Mouse (Mus musculus): ENCODE measurements around the gene Avpi1.

Avpi1 gene

DNA sequence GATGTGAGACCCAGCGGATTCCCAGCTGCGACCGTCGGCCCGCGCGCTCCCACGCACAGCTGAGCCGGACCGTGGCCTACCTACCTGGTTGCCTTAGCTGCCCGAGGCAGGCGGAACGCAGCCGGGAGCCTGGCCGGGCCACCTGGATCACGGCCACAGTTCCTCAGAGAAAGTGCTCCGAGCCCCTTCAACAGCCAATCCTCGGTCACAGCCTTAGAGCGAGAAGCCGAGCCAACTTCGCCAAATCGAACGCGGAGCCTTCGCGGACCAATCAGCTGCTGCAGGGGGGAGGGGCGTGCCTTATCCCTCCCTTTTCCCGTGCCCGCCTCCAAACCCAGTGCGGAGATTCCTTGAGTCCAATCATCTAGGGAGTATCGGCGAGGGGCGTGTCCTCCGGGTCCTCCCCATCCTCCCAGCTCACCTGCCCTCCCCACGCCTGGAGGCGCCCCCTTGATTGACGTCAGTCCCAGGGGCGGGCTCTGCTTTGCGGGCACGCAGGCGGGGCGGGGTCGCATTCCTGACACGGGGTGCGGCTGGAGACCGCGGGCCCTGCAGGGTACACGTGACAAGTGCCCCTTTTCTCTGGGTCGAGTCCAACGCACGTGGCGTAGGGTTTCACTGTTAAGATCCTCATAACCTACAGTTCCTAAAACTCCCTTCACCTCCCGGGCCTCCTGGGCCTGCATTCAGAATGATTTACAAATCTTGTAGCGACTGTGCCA is at the start of gene Avpi1:
Avpi1 (minus strand) TSS at position 273 of the 722 bp plus-strand sequence.
- peak; percentile 100 for DNase-seq

DNA sequence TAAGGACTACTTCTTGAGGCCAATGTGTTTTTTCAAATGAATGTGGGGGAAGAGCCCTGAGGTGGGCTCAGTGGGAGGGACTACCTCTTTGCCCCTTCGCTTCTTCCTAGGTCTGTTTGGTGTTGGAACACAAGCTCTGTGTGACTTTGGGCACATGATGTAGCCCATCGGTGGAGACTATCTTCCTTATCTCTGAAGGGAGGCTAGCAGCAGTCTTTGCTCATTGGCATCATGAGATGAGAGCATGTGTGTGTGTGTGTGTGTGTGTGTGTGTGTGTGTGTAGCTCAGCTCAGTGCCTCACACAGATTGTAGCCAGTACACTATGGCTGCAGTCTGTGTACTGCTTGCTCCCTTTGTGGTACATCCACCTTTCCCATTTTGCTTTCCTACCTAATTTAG is 48.6 kb upstream of the Avpi1 start:
- DNase-seq: no peak

GRCm38 (mm10) chr19:42176841-42177240 is 48.0 kb upstream of the Avpi1 start:
- DNase-seq: no peak

DNA sequence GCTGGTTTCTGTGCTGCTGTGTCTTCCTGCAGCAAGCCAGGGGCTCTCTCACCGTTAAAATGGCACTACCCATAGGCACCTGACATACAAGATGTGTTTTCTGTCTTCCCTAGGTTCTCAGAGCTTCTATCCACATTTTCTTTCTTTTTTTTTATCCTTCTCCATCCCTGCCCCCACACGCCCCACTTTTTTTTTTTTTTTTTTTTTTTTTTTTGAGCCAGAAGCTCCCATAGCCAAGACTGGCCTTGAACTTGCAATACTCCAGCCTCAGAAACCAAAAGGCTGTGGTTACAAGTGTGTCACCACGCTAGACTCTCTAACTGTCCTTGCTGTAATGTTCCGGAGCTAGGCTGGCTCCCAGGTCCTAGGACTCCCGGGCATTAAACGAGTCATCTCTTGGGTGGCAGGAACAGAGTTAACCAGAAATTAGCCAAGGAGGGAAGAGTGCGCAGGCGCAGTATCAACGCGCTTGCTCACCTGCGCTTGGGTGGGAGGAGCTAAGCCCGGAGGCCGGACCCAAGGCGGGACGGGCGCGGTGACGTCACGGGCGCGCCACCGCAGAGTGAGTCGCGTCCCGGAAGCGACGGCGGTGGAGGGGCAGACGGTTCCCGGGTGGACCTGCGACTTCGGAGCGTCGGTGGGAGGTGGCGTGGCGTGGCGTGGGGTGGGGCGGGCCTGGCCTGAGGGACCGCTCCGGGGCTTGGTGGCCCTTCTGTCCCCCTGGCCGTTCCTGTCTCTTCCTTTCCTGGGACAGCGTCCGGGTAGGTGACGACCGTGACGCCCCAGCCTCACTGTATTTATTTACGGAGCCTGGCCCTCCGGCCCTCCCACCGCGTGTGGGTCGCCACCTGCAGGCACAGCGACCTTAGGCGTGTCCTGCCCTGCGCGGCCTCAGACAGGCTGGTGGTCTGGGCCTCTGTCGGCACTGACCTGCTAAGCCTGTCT is 41.4 kb upstream of the Avpi1 start:
- peak; percentile 94 for DNase-seq

DNA sequence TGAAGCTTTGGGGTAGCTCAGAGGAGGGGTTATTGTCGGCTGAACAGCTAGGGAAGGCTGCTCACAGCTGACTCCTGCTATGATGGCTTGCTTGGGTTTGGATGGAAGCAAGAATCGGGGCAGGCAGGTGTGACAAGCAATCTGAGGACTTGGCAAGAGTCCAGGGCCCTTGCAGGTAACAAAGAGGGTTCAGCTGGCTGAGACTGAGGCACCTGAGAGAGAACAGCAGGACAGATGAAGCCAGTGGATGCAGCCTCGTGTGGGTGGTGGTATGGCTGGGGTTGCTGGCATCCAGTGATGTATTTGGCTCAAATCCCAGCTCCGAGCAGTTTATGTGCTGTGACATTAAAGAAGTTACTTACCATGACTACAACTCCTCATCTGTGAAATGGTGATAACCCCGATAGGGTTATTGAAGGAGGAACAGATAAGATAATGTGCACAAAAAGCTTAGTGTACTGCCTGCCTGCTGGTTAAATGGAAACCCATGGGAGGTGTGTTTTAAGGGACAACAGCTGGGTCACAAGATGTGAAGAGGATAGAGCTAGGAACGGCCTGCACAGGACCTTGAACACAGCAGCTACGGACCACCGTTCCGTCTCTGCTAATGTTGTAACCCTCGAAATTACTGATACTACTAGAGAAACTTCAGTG is 40.6 kb upstream of the Avpi1 start:
- DNase-seq: no peak

DNA sequence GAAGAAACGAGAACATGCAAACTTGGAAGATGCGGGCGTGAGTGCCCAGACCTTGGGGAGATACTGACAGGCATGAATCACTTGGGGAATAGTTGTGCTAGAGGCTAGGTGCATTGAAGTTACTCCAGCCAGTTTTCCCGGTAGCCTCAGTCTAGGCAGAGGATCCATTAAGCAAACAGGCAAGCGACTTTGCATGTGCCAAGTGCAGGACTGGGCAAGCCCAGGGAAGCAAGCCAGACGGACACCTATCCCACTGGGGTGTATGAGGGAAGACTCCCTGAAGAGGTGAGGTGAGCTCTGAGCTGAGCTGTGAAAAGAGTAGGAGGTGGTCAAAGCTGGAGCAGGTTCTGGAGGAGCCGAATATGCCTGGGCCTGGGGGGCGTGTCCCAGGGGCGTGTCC is 38.6 kb upstream of the Avpi1 start:
- DNase-seq: no peak

DNA sequence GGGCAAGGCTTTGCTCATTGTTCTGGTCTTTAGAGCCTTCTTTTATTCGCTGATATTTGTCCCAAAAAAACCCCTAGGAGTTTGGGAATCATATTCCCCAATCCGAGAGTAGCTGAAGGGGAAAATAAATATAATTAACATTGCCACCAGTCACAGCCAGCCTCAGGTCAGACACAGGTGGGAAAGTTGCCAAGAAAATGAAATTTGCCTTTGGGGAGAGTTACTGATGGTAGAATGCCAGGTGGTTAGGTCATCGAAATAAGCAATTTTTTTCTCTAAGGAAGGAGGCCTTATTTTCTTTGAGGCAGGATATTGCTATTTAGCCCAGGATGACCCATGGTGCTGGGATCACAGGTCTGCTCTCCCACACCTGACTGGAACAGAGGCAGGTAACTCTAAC is 37.9 kb upstream of the Avpi1 start:
- no peak for DNase-seq

GRCm38 (mm10) chr19:42166130-42166529 is 37.3 kb upstream of the Avpi1 start:
- peak; percentile 65 for DNase-seq

GRCm38 (mm10) chr19:42164188-42164587 is 35.3 kb upstream of the Avpi1 start:
- DNase-seq: no peak

DNA sequence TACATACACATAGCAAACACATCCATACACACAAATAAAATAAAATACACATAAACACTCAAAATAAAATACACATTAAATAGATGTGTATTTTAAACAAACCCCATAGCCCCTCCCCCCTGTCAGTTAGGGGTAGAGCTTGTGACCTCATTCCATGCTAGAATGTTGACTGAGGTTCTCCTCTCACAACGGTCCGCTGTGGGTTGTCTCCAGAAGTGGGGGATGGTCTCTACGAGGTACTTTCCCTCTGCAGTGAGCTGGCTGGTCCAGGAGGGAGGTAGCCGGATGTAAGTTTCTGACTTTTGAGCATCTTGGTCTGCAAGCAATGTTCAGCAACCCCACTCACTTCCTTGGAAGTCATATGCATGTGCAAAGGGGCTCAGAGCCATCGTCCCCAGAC is 34.9 kb upstream of the Avpi1 start, which contains the start of gene Zfyve27:
Zfyve27 (plus strand) TSS at position 188 of the 400 bp plus-strand sequence.
- no peak for DNase-seq

DNA sequence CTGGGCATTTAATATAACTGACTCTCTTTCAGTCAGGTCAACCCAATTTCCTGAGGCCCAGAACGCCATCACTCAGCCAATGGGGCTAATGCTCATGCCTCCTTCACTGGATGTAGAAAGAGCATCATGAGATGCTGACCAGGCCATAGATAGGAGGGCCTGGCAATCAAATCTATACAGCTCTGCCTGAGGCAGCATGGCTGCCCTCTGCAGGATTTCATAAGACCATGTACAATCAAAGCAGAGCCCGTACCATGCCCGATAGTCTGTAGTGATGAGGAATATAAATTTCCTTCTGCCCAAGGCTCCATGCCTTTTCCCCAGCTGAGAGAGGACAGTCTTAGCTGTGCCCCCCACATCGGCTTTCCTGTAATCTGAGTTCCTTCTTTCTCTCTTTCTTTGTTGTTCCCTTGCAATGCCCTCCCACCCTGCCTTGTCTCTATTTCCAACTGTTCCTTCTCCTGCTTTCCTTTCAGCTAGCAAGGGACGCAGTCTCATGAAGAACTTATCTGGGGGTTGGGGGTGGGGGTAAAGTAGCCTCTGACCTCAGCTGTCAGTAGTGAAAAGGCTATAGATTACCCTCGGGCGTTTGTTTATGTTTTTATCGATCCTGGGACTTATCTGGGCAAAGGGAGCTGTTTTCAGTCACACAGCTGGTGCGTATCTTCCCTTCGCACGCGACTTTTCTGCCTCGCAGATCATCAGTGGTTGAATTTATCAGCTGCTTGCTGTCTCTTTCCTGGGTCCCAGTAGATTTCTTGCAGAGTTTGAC is 29.6 kb upstream of the Avpi1 start:
- no peak for DNase-seq

GRCm38 (mm10) chr19:42157493-42158237 is 28.8 kb upstream of the Avpi1 start:
- no peak for DNase-seq

DNA sequence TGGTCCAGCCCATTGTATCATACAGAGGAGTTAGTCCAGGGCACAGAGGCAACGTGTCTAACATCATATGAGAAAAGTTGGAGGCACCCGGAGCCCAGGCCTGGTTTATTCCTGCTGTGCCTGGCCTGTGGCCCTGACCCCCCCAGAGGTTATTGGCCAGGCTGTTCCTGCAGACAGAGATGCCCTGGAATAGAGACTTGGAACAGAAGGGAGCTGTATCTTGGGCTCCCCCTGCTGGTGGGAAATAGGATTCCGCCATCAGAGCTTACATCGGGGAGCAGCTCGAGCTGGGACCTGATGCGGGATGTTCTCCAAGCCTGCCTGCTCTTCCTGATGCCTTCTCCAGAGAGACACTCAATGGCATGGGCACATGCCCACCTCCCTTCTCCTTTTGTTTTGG is 23.1 kb upstream of the Avpi1 start:
- DNase-seq: peak; percentile 86

GRCm38 (mm10) chr19:42148569-42148860 is 19.7 kb upstream of the Avpi1 start:
- no peak for DNase-seq

DNA sequence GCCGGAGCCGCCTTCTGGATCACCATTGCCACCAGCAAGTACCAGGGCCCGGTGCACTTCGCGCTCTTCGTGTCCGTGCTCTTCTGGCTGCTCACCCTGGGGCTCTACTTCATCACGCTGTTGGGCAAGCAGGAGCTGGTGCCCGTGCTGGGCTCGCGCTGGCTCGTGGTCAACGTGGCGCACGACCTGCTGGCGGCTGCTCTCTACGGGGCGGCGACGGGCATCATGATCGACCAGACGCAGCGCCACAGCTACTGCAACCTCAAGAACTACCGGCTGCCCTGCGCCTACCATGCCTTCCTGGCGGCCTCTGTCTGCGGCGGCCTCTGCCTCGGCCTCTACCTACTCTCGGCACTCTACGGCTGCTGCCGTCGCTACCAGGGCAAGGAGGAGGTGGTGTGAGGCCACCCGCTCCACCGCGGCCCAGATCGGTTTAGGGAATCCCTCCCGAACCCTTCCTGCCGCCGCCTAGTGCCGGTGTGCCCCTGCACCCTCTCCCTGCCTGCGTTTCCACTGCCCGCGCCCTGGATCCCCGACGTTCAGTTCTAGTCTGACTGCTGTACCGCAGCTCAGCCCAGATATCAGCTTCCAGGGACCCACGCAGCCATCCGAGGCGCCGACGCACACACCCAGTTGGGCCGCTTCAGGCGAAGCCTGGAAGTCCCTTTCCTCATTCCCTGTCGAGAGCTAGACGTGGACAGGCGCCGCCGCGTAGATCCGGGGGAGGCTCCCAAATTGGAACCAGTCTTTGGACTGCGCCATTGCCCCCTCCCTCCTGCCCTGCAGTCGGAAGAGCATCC is 19.1 kb upstream of the Avpi1 start:
- DNase-seq: peak; percentile 60

GRCm38 (mm10) chr19:42147170-42147768 is 18.4 kb upstream of the Avpi1 start, which contains the start of gene Marveld1:
Gene Marveld1, plus strand, starts transcription at chr19:42147400.
- DNase-seq: peak; percentile 73

DNA sequence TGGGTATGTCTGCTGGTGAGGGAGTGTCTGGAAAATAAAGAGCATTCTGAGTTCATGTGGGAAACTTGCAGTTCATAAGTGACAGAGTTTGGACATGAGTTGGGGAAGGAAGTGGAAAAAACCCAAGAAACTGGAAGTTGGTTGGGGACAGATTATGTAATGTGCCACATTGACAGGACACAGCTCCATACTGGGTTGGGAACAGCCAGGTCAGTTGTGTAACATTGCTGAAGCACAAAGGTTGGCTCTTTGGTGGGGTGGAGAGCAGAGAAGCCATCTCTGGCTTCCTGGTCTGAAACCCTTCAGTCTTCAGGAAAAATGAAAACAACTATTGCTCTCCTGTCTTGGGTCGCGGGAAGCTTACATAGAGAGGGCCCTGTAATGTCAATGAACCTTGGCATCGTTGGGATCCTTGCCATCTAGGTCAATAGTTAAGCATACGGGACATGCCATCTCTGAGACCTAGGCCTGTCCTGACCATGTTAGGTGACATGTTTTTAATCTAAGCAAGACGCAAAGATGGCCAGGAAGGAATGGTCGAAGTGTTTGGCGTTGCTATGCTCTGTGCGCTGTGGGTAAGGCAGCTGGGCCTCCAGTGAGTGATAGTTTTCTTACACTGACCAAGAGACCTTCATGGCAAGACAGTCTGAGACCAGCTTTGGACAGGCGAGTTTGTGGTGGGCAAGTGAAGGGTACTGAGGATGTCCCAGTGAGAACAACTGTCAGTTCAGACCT is 17.6 kb upstream of the Avpi1 start:
- DNase-seq: no peak

DNA sequence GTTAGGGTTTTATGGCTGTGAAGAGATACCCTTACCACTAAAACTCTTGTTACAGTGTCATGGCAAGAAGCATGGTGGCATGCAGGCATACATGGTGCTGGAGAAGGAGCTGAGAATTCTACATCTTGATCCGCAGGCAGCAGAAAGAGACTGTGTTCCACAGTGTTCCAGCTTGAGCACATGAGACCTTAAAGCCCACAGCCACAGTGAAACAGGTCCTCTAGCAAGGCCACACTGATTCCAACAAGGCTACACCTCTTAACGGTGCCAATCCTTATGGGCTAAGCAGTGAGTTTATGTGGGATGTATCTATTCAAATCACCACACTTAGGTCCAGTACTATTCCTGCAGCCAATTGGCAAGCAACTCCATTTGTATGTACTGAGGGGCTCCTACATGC is 16.9 kb upstream of the Avpi1 start:
- DNase-seq: no peak

DNA sequence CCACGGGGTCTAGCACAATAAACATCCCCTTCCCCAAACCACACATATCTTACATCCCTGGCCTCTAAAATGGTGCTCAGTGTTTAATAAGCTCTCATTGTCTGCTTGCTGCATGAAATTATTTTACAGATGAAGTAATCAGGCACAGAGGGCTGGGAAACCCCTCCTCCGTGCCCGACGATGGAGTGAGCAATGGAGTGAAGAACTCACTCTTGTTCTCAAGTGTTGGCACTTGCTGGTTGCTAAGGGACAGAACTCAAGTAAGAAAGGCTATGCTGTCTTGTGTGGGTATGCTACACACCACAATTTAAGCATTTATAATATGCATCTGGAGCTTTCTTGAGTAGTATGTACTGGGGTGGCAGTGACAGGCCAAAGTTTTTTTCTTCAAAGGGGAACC is 16.4 kb upstream of the Avpi1 start:
- no peak for DNase-seq
